Mouse (Mus musculus) retina, postnatal 1 day (tissue): ENCODE measurements at regions not wholly inside any gene's neighbourhood (a gene's known extent, or its start where the extent isn't known, plus 50 kb on each side); places are given as distances from the start of the nearest gene placed in this dataset.

Experiments used
- DNase-seq: peaks from one replicate; pipeline ENCODE4 v3.0.0-alpha.2; 2012

DNA sequence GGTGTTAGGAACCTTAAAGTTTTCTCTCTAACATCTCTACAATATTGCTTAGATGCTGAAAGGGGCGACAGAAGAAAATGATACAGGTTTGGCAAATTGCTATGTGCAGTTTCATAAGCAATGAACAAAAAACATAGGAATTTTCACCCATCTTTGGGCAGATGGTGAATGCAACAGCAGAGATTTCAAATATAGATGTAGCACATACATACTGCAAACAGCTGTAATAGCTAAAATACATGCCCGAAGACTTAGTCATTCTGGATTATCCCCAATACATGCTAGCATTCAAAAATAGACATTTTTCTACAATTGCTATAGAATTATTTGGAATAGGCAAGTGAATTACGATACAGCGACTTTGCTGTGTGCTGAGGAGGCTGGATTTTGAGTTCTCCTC lies 544.1 kb downstream of the D3Ertd751e start:
- DNase-seq: no peak

DNA sequence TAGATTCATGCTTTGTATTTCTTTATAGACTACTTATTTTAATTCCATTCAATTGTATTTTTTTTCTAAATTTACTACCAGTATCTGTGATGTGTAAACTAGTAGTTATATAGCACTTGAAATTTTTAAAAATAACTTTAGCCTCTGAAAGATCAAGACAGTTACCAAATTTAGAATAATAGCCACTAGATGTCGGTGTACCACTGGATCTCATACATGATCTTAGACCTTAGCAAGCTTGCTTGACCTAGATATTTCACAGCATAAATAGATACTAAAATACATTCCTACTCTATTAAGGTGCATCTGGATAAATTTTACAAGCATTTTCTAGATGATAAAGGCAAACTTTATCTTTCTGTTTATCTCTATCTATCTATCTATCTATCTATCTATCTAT lies 570.0 kb downstream of the D3Ertd751e start:
- DNase-seq: no peak

DNA sequence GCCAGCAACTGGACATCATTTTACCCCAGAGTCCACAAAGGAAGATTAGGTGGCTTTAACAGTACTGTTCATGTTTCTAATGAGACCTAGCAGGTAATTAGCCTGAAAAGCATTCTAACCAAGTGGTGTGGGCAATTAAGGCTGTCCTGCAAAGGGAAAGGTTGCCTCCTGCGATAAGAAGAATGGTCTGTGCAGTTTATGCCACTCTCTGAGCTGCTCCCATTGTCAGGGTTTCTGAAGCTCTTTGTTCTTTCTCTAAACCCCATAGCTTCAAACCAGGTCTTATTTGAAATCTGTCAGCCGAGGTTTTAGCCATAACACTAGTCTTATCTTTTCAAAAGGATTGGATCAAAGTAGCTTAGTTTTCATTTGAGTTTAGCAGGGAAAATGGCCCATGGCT lies 585.3 kb downstream of the D3Ertd751e start:
- no peak for DNase-seq

DNA sequence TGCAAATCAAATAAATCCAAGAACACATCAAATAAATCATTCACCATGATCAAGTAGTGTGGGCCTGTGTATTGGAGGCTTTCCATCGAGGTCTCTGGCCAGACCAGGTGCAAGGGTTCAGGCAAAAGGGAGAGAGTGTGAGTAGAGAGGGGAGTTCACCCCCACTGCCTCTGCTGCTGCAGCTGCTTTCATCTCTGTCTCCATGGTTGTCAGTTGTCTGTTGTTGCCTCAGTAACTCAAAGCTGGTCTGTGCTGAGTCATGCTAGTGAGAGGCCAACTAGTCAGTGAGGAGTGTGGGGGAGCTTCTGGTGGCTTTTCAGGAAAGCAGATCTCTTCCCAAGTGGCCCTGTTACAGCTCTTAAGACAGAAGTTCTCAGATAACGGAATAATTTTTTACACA lies 600.4 kb downstream of the D3Ertd751e start:
- peak; percentile 6 for DNase-seq

DNA sequence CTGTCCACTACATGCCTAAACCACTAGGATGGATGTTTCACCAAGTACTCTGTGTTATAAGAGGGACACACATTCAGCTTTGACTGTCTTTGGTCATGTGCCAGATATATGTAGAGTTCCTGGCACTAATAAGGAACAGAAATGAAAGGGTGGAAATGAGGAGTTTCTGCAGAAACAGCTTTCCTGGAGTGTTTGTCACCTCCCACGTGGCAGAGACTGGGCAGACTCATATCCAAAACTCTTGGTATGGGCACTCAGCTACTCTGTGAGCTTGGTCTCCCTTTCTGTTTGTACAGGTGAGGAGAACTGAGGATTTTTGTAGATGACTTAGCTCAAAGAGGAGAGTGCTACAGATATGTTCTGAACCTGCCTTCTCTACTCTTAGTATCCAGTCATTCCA lies 634.4 kb downstream of the D3Ertd751e start:
- no peak for DNase-seq

DNA sequence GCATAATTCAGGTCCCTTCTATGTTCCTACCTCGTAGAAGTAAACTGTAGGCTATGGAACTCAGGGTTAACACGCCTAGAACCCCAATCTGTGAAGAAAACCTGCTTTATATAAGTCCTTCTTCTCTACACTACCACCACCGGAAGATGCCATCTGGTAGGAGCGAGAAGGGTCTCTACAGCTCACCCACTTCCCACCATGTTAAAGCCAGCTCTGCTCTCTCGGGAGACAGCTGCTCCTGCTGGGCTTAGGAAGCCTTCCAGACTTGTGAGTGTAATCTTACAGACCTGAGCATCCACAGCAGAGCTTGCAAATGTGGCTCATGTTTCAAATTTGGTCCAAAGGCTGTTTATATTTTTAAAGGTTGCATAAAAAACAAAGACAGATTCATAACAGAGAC lies 639.7 kb downstream of the D3Ertd751e start:
- no peak for DNase-seq

DNA sequence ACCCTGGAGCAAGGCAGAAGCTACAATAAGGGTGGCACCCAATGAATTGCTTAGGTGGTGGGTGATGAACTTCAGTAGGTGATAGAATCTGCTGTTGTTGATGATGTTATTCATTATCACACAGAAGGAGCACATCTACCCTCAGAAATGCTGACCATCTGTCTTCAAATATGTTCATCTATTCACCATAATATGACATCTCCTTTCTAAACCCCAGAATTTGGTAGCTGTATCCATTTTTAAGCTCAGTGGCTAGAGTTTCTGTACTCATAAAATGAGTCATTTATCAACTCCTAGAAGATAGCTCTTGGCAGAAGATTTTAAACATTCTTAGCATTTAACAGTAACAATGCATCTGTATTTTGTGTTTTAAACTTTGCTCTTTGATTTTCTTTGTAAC lies 660.3 kb downstream of the D3Ertd751e start:
- no peak for DNase-seq

DNA sequence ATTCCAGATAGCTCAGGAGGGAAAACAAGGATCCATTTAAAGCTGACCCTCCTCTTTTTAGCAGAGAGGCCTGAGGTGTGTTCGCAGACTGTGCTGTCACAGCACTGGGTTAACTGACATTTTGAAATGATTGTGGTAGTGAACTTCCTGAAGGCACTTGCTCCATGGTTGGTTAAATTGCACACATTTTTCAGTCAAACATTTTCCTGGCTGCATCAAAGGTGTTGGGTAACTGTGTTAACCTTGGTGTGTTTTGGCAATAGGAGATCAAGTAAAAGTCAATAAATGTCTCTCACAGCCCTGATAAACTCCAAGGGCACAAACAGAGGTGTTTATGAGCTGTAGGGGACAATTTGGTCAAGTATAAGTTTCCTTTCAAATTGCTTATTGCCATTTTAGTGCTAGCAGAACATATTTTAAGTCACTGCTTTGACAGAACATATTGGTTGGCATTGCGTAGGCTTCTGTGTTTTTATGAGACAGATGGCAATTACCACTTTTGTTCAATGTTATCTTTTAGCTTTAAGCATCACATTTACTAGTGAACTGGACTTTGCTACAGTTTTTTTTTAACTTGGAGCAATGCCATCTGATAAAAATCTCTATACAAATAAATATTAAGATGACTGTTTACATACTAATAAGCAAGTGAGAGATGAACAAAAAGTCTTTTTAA lies 666.7 kb downstream of the D3Ertd751e start:
- no peak for DNase-seq

DNA sequence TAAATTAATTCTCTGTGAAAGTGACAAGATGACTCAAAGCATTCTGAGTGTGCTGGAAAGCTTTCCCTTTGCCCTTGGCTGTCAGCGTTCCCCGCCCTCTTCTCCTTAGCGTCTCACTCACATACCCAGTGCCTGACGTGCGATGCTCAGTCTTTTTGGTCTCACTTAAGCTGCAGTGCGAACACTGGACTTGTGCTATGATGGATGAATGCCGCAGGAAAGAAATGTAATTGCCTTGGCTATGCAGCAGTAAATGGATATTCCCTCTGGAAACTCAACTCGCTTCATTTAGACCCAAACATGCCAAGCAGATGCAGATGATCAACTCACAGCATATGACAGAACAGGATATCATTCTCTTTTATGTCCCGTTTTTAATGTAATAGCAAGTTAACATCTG lies 685.0 kb downstream of the D3Ertd751e start:
- peak; percentile 13 for DNase-seq

DNA sequence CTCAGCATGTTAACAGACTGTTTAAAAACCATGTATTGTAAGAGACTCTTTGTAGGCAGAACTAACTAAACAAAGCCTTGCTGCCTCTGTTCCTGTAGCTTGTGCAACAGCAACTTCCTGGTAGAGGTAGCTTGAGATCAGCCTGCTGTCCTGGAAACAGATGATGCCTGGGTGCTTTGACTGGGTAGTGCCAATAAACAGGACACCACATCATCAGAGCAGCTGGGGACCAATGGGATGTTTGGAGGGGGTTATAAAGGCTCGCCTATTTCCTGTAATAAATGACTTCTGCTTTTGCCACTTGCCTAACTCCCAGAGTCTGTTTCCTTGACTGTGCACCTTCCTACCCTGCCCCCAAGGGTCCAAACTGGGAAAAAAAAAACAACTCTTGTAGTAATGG lies 707.2 kb downstream of the D3Ertd751e start:
- DNase-seq: no peak

DNA sequence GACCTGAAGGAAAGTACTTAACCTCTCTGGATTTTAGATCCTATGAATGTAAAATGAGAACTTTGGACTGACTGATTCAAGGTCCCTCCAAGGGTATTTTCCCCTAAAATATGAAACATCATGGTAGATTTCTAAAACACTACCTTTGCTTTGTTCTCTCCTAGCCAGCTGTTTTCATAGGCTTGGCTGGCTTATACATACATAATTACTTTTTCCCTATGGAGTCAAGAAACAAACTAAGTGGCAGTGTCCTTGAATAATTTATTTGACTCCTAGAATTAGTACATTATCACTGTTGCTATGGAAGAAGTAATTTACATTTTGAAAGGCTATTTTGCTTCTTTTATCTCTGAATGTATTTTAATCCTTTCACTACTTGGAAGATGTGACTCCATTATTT lies 721.9 kb downstream of the D3Ertd751e start:
- DNase-seq: peak; percentile 4

DNA sequence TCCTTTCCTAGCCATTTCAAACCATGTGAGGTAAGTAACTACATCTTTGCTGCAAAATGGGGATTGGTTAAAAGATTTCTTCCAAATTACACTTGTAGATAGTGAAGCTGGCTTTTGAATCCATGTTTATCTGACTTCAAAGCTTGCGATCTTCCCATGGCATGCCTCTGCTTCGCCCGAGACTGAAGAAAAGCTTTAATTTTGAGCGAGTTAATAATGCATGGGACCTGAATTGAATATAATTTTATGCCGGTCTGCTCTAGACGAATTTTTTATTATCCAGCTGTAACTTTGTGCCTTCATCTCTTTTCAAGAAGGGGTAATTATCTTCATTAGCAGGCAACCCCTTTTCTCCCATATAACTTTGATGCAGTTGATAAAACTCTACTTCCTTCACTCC lies 724.7 kb downstream of the D3Ertd751e start:
- no peak for DNase-seq

DNA sequence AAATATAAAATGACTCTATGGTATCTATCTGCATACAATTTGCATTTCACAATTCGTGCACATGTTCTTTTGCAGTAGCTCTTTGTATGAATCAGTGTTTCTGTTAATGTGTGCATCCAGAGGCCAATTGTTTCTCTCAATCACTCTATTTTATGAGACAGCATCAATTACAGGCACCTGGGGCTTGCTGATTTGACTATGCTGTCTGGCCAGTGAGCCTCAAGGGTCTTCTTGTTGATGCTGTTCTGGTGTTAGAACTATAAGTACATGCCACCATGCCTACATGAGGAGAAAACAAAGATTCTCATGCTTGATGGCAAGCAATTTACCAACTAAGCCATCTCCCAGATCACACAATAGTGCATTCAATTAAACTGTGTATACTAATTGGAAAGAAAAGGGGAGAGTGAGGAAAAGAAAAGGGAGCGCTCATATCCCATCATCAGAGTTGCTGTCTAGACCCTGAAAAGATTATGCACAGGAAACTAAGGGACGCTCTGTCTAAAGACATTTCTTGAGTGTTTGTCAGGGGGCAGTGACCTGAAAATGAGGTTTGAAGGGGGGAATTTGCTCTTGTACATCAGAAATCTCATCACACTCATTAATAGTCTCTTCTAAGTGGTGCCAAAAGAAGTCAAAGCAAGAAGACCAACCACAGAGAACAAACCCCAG lies 772.6 kb downstream of the D3Ertd751e start:
- peak; percentile 94 for DNase-seq

DNA sequence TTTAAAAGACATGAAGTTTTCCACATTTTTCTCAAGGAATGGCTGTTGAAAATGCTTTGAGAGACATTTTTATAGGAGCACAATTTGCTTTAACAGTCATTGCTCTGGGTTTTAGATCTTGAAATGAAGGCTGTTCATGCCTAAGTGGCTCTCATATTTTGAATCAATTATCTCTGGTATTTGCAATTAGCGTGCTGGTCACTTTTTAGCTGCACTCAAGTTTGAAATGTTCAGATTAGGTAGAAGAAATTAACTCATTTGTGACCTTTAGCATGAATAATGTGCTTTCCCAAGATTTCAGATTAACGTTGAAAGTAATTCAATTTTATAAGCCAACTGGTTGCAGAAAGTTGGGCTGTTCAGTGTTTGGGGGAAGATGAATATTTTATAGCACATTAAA lies 773.9 kb downstream of the D3Ertd751e start:
- DNase-seq: peak; percentile 24

DNA sequence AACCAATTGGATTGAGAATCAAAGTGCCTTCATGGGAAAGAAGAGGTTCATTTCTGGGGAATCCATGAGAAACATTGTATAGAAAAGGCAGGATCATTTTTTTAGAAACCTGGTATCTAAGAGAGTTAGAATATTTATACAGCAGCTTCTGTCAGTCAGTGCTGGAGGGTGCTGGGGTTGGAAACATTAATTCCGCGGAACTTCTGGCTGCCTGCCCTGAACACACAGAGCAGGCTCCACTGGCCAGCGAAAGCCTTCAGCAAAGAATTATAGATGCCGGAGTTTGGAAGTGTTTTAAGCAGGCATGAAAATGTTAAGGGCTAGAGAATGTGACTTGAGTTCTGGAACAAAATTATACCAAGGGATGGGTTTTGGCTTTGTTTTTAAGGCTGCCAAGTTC lies 789.0 kb downstream of the D3Ertd751e start:
- no peak for DNase-seq

DNA sequence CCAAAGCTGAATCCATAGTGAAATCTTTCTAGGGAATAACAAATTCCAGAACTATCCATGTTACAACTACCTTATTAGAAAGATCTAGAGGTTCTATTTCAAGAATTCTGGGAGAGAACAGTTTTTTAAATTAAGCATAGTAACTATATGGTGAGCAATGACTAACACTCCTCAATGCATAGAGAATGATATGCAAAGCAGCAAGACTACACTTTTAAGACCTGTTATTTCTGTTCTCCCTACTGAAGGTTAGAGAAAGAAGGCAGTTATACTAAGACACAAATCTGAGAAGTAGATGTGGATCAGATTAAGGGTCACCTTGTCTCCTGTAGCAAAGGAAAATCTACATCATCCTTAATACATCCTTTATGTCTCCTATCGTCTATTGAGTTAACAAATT lies 824.3 kb downstream of the D3Ertd751e start:
- DNase-seq: no peak

DNA sequence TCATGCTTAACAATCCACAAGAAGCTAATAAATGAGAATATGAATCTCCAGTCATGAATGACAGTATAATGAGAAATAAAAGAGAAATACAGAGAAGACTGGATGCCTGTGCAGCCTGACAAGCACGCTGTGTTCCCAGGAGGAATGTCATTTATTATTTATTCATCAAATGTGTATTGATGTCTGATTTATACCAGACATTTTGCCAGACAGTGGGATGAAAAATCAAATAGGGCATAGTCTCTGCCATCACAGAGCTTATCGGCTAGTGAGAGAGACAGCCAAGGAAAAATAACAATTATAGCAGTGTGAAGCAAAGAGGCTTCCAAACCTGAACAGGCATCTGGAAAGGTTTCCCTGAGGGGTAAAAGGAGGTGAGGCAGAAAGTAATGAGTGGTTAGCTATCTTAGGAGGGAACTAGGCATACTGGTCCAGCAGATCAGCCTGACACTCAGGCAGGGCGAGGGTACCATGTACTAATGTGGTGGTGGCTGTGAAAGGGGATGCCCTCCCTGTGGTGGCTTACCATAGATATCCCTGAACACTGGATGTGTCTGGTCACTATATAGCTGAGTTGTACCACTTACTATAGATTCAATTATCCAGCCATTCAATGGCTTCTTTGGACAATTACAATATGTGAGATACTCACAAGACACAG lies 828.1 kb downstream of the D3Ertd751e start:
- DNase-seq: peak; percentile 44

DNA sequence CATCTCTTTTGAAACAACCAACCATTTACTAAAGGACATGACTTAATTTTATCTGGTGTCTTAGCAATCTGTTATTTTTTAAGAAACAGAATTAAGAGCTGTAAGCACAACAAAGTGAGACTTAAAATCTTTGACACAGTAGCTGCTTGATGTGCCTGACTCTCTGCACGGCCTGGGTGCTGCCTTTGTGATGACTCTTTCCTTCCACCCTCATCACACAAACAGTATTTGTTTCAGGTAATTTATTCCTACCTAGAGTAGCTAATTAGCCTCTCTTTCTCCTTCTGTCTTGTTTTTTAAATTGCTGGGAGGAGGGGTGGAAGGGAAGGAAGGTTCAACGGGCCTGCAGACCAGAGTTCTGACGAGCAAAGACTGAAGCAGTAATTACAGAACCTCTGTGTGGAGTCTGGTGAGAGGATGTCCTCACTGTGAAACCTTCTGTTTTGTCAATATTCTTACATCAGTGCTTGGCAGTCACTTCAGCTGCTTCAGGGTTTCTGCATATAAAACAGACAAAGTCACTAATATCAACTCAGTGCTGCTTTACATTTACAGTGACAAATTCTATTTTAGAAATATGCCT lies 829.6 kb downstream of the D3Ertd751e start:
- DNase-seq: no peak

DNA sequence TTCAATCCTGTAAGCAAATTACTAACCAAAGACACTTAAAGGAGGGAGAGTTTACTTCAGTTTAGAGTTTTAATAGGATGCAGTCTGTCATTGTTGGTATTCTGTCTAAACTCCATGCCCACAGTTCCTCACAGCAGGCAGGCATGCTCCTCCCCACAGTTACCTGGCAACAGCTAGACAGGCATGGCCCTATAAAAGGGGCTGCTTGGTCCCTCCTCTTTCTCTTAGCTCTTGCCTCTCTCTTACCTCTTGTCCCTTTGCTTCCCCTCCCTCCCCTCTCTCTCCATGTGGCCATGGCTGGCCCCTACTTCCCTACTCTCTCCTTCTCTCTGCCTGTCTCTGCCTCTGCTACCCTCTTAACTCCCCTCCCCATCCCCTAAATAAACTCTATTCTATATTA lies 830.7 kb downstream of the D3Ertd751e start:
- DNase-seq: no peak

DNA sequence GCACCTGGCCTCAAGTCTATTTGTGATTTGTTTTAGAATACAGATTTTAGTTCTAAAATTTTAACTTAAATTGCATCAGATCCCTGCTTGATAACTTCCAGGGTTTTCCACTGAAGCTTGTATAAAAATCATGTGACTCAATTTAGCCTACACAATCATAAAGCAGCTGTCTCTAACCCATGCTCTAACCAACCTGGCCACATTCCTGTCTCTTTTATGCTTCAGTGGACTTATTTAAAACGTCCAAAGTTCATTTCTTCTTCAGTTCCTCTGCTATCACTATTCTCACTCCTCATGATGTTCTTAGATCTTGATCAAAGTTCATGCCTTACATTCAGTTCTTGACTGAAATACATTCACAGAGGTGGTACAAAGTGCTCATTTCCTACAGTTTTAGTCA lies 839.9 kb downstream of the D3Ertd751e start:
- no peak for DNase-seq

DNA sequence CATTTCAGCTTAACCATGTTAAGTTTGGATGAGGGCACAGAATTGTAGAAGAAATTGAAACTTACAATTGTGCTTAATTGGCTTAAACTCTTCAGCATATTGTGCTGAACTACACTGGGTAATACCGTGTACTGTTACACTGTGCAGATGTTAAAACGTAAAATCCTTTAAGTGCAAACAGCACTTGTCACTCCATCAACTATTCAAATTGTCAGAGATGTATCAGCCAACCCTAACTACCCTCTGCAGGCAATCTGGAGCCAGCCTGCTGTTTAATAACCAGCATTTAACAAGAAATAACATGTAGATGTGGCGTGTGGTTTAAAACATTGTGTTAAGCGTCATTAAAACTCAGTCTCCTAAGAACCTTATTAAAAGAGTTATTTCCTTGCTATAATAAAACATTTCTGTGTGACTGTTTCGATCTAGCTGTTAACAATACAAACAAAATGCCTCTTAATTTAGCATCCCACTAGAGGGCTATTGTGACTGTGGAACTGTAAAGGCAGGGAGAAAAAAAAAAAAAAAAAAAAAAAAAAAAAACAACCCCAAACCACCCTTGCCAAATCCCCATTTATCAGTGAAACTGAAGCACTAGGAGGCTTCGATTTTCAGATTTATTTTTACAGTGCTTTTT lies 845.0 kb downstream of the D3Ertd751e start:
- no peak for DNase-seq

DNA sequence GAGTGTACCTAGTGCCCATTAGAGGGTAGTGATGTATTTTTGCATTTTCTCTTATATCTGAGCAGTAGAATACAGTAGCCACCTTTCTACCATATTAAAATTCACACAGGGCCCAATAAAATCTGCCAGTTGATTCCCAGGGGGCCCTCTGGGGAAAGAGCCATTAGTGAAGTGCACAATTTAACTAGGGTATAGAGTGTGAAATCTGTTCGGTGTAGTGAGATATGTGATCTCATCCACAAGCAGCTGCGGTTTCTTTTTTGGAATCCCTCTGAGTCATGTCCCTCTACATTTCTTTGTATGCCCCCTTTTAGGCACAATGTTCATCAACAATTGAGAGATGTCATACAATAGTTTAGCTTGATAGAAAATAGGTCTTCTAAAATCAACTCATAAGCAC lies 847.1 kb downstream of the D3Ertd751e start:
- no peak for DNase-seq

DNA sequence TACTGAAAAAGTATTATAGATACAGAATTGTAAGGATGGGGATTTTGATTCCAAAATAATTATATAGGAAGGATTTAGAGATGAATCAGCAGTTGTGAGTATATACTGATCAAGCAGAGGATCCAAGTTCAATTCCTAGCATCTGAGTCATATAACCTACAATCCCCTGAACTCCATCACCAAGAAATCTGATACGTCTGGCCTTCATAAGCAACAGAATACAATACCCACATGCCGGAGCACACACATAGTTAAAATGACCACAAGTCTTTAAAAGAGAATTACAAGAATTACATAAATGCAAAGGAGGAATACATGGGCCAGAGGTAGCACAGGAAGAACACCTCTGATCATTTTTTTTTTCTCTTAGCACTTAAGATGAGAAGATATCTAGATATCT lies 847.7 kb downstream of the D3Ertd751e start:
- no peak for DNase-seq
